Mouse (Mus musculus) forebrain, postnatal 0 days (tissue): Measurements from ENCODE around the gene Rabggta. TPM values are rescaled to one million over a fixed set of nuclear protein-coding genes. Genes with fewer than 3 reads are reported as not detected.

ENCODE experiments used
- ATAC-seq: fragments of 200-750 bp; cut with Nextera tagmentation; 2 replicates; pipeline ENCODE4 v1.8.0; 2017; ENCODE audit warnings: mild to moderate bottlenecking, moderate library complexity
- DNase-seq: peaks from one replicate; pipeline ENCODE4 v3.0.0-alpha.2; 2015
- H3K27ac ChIP-seq: fragments of 300-500 bp; sonication (generic); 2 replicates; pipeline ENCODE4 v1.5.1; 2014; ENCODE audit warnings: low read depth, mild to moderate bottlenecking, antibody characterized with exemption, low read length, moderate library complexity, mixed read lengths
- H3K27me3 ChIP-seq: fragments of 300-500 bp; sonication (generic); 2 replicates; pipeline ENCODE4 v1.6.1; 2014; ENCODE audit warnings: mild to moderate bottlenecking, low read length, mixed read lengths; ENCODE audit not compliant: insufficient read depth
- H3K36me3 ChIP-seq: fragments of 300-500 bp; sonication (generic); 2 replicates; pipeline ENCODE4 v1.6.1; 2014; ENCODE audit warnings: mild to moderate bottlenecking, moderate library complexity; ENCODE audit not compliant: insufficient read depth
- H3K4me1 ChIP-seq: fragments of 300-500 bp; sonication (generic); 2 replicates; pipeline ENCODE4 v1.6.1; 2014; ENCODE audit warnings: antibody characterized with exemption; ENCODE audit not compliant: insufficient read depth
- H3K4me2 ChIP-seq: fragments of 300-500 bp; sonication (generic); 2 replicates; pipeline ENCODE4 v1.6.1; 2014; ENCODE audit warnings: low read depth, mild to moderate bottlenecking, moderate library complexity
- H3K4me3 ChIP-seq: fragments of 300-500 bp; sonication (generic); 2 replicates; pipeline ENCODE4 v1.5.1; 2014; ENCODE audit warnings: low read depth, low read length, mixed read lengths
- H3K9ac ChIP-seq: fragments of 300-500 bp; sonication (generic); 2 replicates; pipeline ENCODE4 v1.6.1; 2014; ENCODE audit warnings: mild to moderate bottlenecking
- H3K9me3 ChIP-seq: fragments of 300-500 bp; sonication (generic); 2 replicates; pipeline ENCODE4 v1.6.1; 2016; ENCODE audit warnings: low read length
- CTCF ChIP-seq: sonication (generic); IDR thresholded peaks from 2 replicates; pipeline ENCODE4 v1.5.1; 2016; ENCODE audit warnings: antibody characterized with exemption, control low read depth, low read depth
- WGBS: fragments of 180-500 bp; shearing (Covaris S2); extraction: QIAGEN DNeasy Blood & Tissue Kit; methylation state at CpG from one replicate; pipeline ENCODE4 v1.1.7; 2014; 5-methylcytosine and 5-hydroxymethylcytosine counted together
- polyA plus RNA-seq: library from polyadenylated mRNA; unstranded; fragments of >200 nt; fragmentation: Nextera tagmentation; extraction: Ambion mirVana; gene quantifications from 2 replicates; pipeline ENCODE4 v1.2.1, GENCODE M21; 2015
- total RNA-seq: library from RNA; depleted of rRNA; stranded (reverse); fragments of >200 nt; gene quantifications from 2 replicates; pipeline ENCODE4 v1.2.3, GENCODE M21; 2014

Rabggta gene
- total and polyA plus RNA-seq, 2 experiments from 2014 or later: 56.9 to 72.8 TPM

DNA sequence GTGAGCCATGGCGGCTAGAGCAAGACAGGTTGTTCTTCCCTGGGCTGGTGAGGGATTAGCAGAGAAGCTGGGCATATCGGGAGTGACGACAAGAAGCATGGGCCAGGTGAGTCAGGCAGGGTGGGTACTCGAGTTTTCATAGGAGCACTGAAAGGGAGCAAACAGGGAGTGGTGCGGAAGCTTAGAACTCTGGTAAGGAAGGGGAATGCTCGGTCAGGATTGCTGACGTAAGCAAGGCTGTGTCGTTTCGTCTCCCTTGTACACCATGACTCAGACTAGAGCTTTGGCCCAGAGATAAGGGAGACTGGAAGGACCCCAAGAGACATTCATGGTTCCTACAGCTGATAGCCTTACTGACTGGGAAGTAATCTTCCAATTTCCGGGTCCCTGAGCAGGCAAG, 11.8 kb upstream of the Rabggta start:
- H3K9me3 ChIP-seq: no peaks in the 10 kb centered on the region
- no peaks in the 10 kb centered on the region for H3K27me3 ChIP-seq
- ATAC-seq (no peak), DNase-seq (no peak)
- no peak overlapping the region for H3K9ac ChIP-seq
- TF ChIP-seq CTCF: no peak
- 0 out of 2 replicates have a peak, but pooled peaks cover 11% of the 10 kb centered on the region for H3K4me1 ChIP-seq
- WGBS: 79% methylated on average over 10 of the region's 10 CpGs
- no peak overlapping the region for H3K4me2 ChIP-seq
- H3K36me3 ChIP-seq: peaks cover 8% of the 10 kb centered on the region; the same call in 1 of the 2 replicates
- no peak overlapping the region for H3K27ac ChIP-seq
- H3K4me3 ChIP-seq: no peak overlapping the region

DNA sequence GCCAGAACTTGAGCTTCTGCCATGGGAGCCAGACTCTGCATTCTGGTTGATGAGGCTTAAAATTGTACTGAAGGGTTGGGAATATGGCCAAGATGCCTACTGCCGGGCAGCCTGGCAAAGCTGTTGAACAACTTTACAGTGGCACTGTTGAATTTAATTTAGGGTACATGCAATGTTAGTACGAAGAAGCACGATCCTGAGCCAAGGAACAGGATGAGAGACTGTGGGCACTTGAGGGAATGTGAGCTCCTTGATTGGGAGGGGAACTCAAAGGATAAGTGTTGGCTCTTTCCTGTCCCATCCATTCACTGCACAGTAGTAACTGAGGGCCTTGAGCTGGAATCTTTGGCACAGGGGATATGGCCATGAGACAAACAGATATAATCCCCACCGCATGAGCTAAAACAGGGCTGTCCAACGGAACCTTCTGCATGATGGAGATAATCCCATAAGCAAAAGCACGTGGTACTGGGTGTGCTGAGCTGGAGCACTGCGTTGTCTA, 8.5 kb upstream of the Rabggta start:
- WGBS: 42% methylated on average over 7 of the region's 7 CpGs
- Histone ChIP-seq H3K4me3 (no peak overlapping the region), H3K9me3 (no peaks in the 10 kb centered on the region), H3K4me2 (no peak overlapping the region), H3K27ac (peak overlapping the region; percentile 73), H3K4me1 (0 out of 2 replicates have a peak, but pooled peaks cover 11% of the 10 kb centered on the region), H3K9ac (no peak overlapping the region), H3K36me3 (no peaks in the 10 kb centered on the region), H3K27me3 (no peaks in the 10 kb centered on the region)
- TF ChIP-seq CTCF: no peak
- peak; percentile 81 for DNase-seq
- peak; percentile 86 for ATAC-seq

- 44% methylated on average over 7 of the region's 7 CpGs for WGBS
- ATAC-seq: peak; percentile 53
These were observed 8.1 kb upstream of the Rabggta start for GRCm38 (mm10) chr14:55730116-55730515.

DNA sequence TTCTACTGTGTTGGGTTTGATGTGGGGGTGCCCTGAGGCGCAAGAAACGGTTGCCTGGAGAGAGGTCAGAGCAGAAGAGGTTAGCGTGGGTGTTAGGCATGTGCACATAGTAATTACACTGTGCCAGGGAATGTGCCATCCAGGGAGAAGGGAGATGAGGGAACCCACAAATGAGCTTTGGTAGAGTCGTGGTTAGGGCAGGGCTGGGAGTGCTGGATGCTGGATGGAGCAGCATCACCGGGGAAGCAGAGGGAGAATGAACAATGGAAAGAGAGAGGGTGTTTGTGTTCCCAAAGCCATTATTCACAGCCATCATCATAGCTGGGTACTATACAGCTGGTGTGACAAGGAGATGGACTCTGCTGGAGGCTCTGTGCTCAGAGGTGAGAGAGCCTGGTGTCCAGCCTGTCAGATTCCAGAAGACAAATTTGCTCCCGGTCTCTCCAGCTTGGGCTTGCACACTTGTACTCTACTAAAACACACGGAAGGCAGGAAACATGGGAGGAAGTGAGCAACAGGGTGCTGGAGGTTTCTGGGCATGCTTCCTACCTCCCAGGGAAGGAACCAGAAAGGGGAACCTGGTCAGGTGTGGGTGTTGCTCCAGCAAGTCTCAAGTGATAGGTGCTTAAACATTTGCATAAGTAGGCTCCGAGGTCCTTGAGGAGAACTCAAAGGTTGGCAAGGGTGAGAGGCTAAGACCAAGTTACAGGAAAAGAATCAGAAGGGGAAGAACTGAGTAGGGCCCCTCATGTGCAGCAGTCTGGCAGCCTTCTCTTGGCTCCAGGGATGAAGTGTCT, 6.0 kb upstream of the Rabggta start:
- Histone ChIP-seq H3K27me3 (no peaks in the 10 kb centered on the region), H3K4me1 (0 out of 2 replicates have a peak, but pooled peaks cover 11% of the 10 kb centered on the region), H3K27ac (no peak overlapping the region), H3K9me3 (no peaks in the 10 kb centered on the region), H3K4me3 (no peak overlapping the region), H3K9ac (no peak overlapping the region), H3K36me3 (no peaks in the 10 kb centered on the region), H3K4me2 (no peak overlapping the region)
- DNase-seq (no peak), ATAC-seq (no peak)
- WGBS: 72% methylated on average over 8 of the region's 8 CpGs
- TF ChIP-seq CTCF: no peak

More at GRCm38 (mm10) chr14:55730116-55730515, 8.1 kb upstream of the Rabggta start:
- Histone ChIP-seq H3K4me2 (no peak overlapping the region), H3K4me3 (no peak overlapping the region), H3K4me1 (0 out of 2 replicates have a peak, but pooled peaks cover 11% of the 10 kb centered on the region), H3K36me3 (no peaks in the 10 kb centered on the region), H3K9ac (no peak overlapping the region), H3K27ac (peak overlapping the region; percentile 73; the same call in 1 of the 2 replicates), H3K9me3 (no peaks in the 10 kb centered on the region), H3K27me3 (no peaks in the 10 kb centered on the region)
- no peak for DNase-seq
- no peak for TF ChIP-seq CTCF

DNA sequence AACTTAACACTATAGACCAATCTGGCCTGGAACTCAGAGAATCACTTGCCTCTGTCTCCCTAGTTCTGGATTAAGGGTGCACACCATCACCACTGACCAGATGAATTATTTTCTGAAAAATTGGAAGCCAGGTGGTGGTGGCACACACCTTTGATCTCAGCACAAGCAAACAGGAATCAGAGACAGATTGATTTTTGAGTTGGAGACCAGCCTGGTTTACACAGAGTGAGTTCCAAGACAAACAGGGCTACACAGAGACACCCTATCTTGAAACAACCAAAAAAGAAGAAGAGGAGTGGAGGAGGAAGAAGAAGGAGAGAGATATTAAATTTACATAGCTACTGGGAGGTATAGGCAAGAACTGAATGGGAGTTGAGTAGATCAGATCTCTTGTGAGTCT, 4.2 kb upstream of the Rabggta start:
- DNase-seq: no peak
- no peak for TF ChIP-seq CTCF
- Histone ChIP-seq H3K9me3 (no peaks in the 10 kb centered on the region), H3K27ac (no peak overlapping the region), H3K4me1 (0 out of 2 replicates have a peak, but pooled peaks cover 11% of the 10 kb centered on the region), H3K27me3 (no peaks in the 10 kb centered on the region), H3K4me2 (no peak overlapping the region), H3K4me3 (no peak overlapping the region), H3K9ac (no peak overlapping the region), H3K36me3 (no peaks in the 10 kb centered on the region)
- no peak for ATAC-seq

DNA sequence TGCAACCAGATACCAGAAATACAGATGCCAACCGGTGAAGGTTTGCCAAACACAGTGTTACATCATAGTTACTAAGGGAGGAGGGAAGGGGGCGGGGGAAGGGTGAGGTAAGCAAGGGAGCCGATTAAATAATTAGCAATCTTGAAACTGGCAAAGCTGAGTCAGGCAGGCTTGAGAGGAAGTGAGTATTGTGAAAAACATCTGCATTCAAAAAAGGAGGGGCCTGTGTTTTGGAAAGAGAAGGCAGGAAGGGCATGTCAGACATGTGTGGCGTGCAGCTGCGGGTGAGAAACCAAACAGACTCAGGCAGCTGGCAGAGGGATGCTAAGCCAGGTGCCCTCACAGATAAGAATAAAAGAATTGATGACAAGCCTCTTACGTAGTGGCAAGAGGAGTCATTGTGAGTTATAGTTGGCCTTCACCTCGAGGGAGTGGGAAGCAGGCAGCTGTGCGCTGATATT, 2.4 kb upstream of the Rabggta start:
- no peak for TF ChIP-seq CTCF
- 60% methylated on average over 8 of the region's 8 CpGs for WGBS
- no peak overlapping the region for H3K4me3 ChIP-seq
- DNase-seq (no peak), ATAC-seq (no peak)
- no peak overlapping the region for H3K4me2 ChIP-seq
- H3K9ac ChIP-seq: no peak overlapping the region
- H3K9me3 ChIP-seq: no peaks in the 10 kb centered on the region
- H3K27ac ChIP-seq: no peak overlapping the region
- H3K27me3 ChIP-seq: no peaks in the 10 kb centered on the region
- H3K36me3 ChIP-seq: 0 out of 2 replicates have a peak, but pooled peaks cover 4% of the 10 kb centered on the region
- H3K4me1 ChIP-seq: no peaks in the 10 kb centered on the region

DNA sequence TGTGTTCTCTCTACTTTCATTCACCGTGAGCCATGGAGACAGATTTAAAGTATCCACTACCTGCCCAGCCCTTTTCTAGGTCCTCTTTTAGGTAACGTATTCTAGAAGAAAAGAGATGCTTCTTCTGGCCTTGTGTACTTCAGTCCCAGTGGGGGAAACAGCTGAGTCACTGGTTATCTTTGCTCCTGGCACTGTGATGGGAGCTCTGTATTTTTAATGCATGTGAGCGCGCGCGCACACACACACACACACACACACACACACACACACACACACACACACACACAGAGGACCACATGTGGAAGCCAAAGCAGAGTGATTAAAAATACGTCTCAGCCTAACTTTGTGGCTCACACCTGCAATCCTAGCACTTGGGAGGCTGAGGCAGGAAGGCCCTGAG, 1.4 kb upstream of the Rabggta start:
- no peak for DNase-seq
- Histone ChIP-seq H3K4me3 (no peak overlapping the region), H3K4me1 (no peaks in the 10 kb centered on the region), H3K27me3 (no peaks in the 10 kb centered on the region), H3K9me3 (no peaks in the 10 kb centered on the region), H3K27ac (no peak overlapping the region), H3K4me2 (no peak overlapping the region), H3K36me3 (peaks cover 10% of the 10 kb centered on the region), H3K9ac (no peak overlapping the region)
- 94% methylated on average over 7 of the region's 7 CpGs for WGBS
- ATAC-seq: no peak
- no peak for TF ChIP-seq CTCF
